Mouse (Mus musculus) liver, adult 2 months (tissue): ENCODE data around the gene Ms4a8a. TPM values are rescaled to one million over a fixed set of nuclear protein-coding genes. Genes with fewer than 3 reads are reported as not detected.
"Not testable (repeated sequence)": the region's sequence is repeated elsewhere in the genome, so short reads cannot be mapped to it uniquely, and the experiment has no call there.

ENCODE experiments used
- DNase-seq: peaks from one replicate; pipeline ENCODE4 v3.0.0-alpha.2; 2011; ENCODE audit warnings: low read depth, low spot score; ENCODE audit errors: extremely low read depth
- H3K27ac ChIP-seq: fragments of 200-500 bp; replicated peaks from 2 replicates; pipeline ENCODE4 v1.5.1; 2012; ENCODE audit warnings: low read depth, mild to moderate bottlenecking, control low read depth, inconsistent platforms, low read length; ENCODE audit not compliant: insufficient read depth
- H3K27me3 ChIP-seq: fragments of 200-500 bp; 2 replicates; pipeline ENCODE4 v1.6.1; 2012; ENCODE audit warnings: mild to moderate bottlenecking, moderate library complexity, low read length, inconsistent platforms; ENCODE audit not compliant: control insufficient read depth, insufficient read depth
- H3K36me3 ChIP-seq: fragments of 200-500 bp; 2 replicates; pipeline ENCODE4 v1.6.1; 2012; ENCODE audit warnings: low read length, inconsistent platforms; ENCODE audit not compliant: control insufficient read depth, insufficient read depth
- H3K4me1 ChIP-seq: fragments of 200-500 bp; 2 replicates; pipeline ENCODE4 v1.6.1; 2011; ENCODE audit warnings: low read length; ENCODE audit not compliant: control insufficient read depth, insufficient read depth
- H3K4me3 ChIP-seq: fragments of 200-500 bp; 2 replicates; pipeline ENCODE4 v1.5.1; 2011; ENCODE audit warnings: low read depth, mild to moderate bottlenecking, control low read depth, low read length, moderate library complexity; ENCODE audit not compliant: insufficient read depth
- H3K79me2 ChIP-seq: fragments of 200-500 bp; 2 replicates; pipeline ENCODE4 v1.6.1; 2012; ENCODE audit warnings: inconsistent platforms, mild to moderate bottlenecking, low read length, moderate library complexity; ENCODE audit not compliant: control insufficient read depth, insufficient read depth
- H3K9ac ChIP-seq: fragments of 200-500 bp; 2 replicates; pipeline ENCODE4 v1.6.1; 2012; ENCODE audit warnings: low read depth, mild to moderate bottlenecking, control low read depth, inconsistent platforms, low read length
- CTCF ChIP-seq: fragments of 200-500 bp; IDR thresholded peaks from 2 replicates; pipeline ENCODE4 v1.5.1; 2011; ENCODE audit warnings: low read depth, low read length, control low read depth
- POLR2A ChIP-seq: fragments of 200-500 bp; IDR thresholded peaks from 2 replicates; pipeline ENCODE4 v1.6.1; 2011; ENCODE audit warnings: low read length, control low read depth; ENCODE audit not compliant: insufficient read depth; ENCODE audit errors: extremely low read depth
- WGBS: fragments of 180-500 bp; shearing (Covaris S2); methylation state at CpG from one replicate; pipeline ENCODE4 v1.1.7; 2018; 5-methylcytosine and 5-hydroxymethylcytosine counted together
- polyA plus RNA-seq: library from polyadenylated mRNA; depleted of rRNA; stranded (reverse); fragments of >200 nt; gene quantifications from 2 replicates; pipeline ENCODE4 v1.2.3, GENCODE M21; 2012; rRNA removed
- total RNA-seq: library from RNA; depleted of rRNA; stranded (reverse); fragments of >200 nt; gene quantifications from 2 replicates; pipeline ENCODE4 v1.2.3, GENCODE M21; 2014; rRNA removed

Ms4a8a gene
- total RNA-seq = 0.83 and 1.7 TPM in 2 replicates
- 0.78 and 1.9 TPM in 2 replicates for polyA plus RNA-seq

- Histone ChIP-seq H3K9ac (no peak within 1 kb of the TSS), H3K4me3 (no peak within 1 kb of the TSS), H3K36me3 (no peaks in the 10 kb centered on the region), H3K79me2 (no peaks in the 10 kb centered on the region), H3K4me1 (no peaks in the 10 kb centered on the region), H3K27ac (no peak within 1 kb of the TSS), H3K27me3 (no peaks in the 10 kb centered on the region)
- 79% methylated on average over 4 of the region's 4 CpGs for WGBS
- TF ChIP-seq POLR2A (no peak), CTCF (no peak)
- no peak for DNase-seq
Observed at GRCm38 (mm10) chr19:11080934-11081333, at the start of gene Ms4a8a. TSS of gene Ms4a8a (minus strand) at chr19:11081102.

DNA sequence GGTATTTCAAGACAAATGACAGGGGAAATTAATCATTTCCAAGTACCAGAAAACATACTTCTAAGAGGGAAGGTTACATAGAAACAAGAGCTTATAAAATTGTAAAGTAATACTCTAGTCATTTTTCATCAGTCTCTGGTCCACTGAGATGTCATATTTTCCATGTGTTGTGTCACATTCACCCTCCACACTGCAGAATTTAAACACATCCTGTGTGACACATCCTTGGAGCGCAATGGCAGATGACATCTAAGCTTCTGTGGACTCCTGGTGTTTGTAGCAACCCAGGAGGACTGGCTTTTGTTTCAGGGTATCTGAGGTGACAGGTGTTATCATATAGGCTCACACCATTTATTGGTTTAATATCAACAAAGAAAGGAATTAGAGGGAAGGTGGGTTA lies 48.8 kb upstream of the Ms4a8a start:
- TF ChIP-seq CTCF (no peak), POLR2A (no peak)
- H3K4me1 ChIP-seq = no peaks in the 10 kb centered on the region
- no peak overlapping the region for H3K9ac ChIP-seq
- H3K4me3 ChIP-seq = no peak overlapping the region
- H3K27ac ChIP-seq = no peak overlapping the region
- H3K27me3 ChIP-seq = 0 out of 2 replicates have a peak, but pooled peaks cover 2% of the 10 kb centered on the region
- no peaks in the 10 kb centered on the region for H3K79me2 ChIP-seq
- DNase-seq = no peak
- WGBS = 82% methylated on average over 1 of the region's 1 CpGs
- no peaks in the 10 kb centered on the region for H3K36me3 ChIP-seq

- Histone ChIP-seq H3K9ac (peak overlapping the region; percentile 73), H3K4me3 (peak overlapping the region; percentile 66)
- not testable (repeated sequence) for DNase-seq, H3K79me2 ChIP-seq, H3K27ac ChIP-seq, H3K36me3 ChIP-seq, H3K4me1 ChIP-seq, H3K27me3 ChIP-seq
- 2% methylated on average over 14 of the region's 38 CpGs for WGBS
Observed at GRCm38 (mm10) chr19:11121016-11121420, 40.1 kb upstream of the Ms4a8a start.

- DNase-seq = peak; percentile 27
- no peak overlapping the region for H3K4me3 ChIP-seq
- H3K36me3 ChIP-seq = no peaks in the 10 kb centered on the region
- 85% methylated on average over 2 of the region's 2 CpGs for WGBS
- H3K27me3 ChIP-seq = no peaks in the 10 kb centered on the region
- no peak for TF ChIP-seq POLR2A
- no peak for TF ChIP-seq CTCF
- no peaks in the 10 kb centered on the region; the same call in 1 of the 2 replicates for H3K4me1 ChIP-seq
- no peak overlapping the region for H3K9ac ChIP-seq
- no peak overlapping the region; the same call in 1 of the 2 replicates for H3K27ac ChIP-seq
- no peaks in the 10 kb centered on the region for H3K79me2 ChIP-seq
Observed at GRCm38 (mm10) chr19:11119338-11119737, 38.4 kb upstream of the Ms4a8a start.

GRCm38 (mm10) chr19:11107746-11108145 lies 26.8 kb upstream of the Ms4a8a start:
- DNase-seq = peak; percentile 90
- H3K27ac ChIP-seq = no peak overlapping the region

DNA sequence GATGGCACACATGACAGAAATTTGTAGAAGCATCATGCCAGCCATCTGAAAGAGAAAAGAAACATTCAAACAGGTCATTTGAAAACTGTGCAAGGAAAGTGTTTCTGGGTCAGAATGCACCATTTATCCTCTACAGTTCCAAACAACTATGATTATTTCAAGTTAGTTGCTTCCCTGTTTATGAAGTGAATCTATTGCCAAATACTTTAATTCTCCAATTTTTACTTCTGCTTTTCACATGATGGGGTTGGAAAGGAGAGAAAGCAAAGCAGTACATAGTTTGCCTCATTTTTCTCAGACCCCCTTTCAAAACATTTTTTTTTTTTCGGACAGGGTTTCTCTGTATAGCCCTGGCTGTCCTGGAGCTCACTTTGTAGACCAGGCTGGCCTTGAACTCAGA lies 21.0 kb upstream of the Ms4a8a start:
- H3K79me2 ChIP-seq = no peaks in the 10 kb centered on the region
- 80% methylated on average over 1 of the region's 1 CpGs for WGBS
- TF ChIP-seq CTCF = no peak
- no peak for TF ChIP-seq POLR2A
- H3K27ac ChIP-seq = no peak overlapping the region
- no peaks in the 10 kb centered on the region for H3K36me3 ChIP-seq
- no peak overlapping the region for H3K9ac ChIP-seq
- no peaks in the 10 kb centered on the region for H3K27me3 ChIP-seq
- H3K4me1 ChIP-seq = no peaks in the 10 kb centered on the region
- H3K4me3 ChIP-seq = no peak overlapping the region
- peak; percentile 13 for DNase-seq

More at GRCm38 (mm10) chr19:11107746-11108145, 26.8 kb upstream of the Ms4a8a start:
- no peaks in the 10 kb centered on the region for H3K79me2 ChIP-seq
- no peaks in the 10 kb centered on the region for H3K27me3 ChIP-seq
- H3K4me1 ChIP-seq = peaks cover 7% of the 10 kb centered on the region
- no peak for TF ChIP-seq CTCF
- no peak for TF ChIP-seq POLR2A
- no peaks in the 10 kb centered on the region for H3K36me3 ChIP-seq
- no peak overlapping the region for H3K4me3 ChIP-seq
- 15% methylated on average over 3 of the region's 3 CpGs for WGBS
- H3K9ac ChIP-seq = no peak overlapping the region
